Mouse (Mus musculus) neutrophil, adult 65 days (primary cell): Measurements from ENCODE around the gene Sema3b. TPM values are rescaled to one million over a fixed set of nuclear protein-coding genes. Genes with fewer than 3 reads are reported as not detected.

Experiments used
- total RNA-seq: library from RNA; stranded (reverse); gene quantifications from 2 replicates; pipeline ENCODE4 v1.2.4, GENCODE M21; 2023

The Sema3b gene
- total RNA-seq: 0.27 TPM in 1 of 2 replicates, not detected in the other

DNA sequence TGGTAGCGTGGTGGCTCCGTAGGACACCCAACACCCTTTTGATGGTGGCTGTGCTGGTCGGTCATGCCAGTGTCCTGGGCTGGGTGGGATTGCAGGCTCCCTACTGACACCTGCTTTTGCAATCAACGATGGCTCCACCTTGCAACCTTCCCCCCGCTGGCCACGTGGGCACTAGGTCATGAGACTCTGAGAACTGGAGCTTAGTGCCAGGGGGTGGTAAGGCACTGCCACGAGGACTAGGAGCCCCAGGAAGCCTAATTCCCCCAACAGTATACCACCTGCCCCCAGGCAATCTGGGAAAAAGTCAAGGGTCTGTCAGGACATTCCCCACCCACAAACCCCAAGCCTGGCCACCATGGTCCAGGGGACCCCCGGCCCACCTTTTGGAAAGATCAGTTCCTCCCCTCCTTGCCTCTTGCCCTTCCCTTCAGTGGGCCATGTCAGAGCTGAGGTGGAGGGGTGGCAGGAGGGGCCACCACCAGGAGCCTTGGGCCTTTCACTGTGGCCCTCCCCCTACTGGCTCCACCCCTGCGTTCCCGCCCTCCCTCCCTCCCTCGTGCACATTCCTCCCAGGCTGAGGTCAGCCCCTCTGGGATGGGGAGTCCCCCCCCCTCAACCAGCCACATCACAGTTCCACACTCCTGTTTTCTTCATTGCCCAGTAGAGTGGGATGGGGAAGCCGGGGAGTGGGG is at the start of gene Sema3b:
Gene Sema3b (minus strand): TSS at position 489 of the 692 bp plus-strand sequence.

DNA sequence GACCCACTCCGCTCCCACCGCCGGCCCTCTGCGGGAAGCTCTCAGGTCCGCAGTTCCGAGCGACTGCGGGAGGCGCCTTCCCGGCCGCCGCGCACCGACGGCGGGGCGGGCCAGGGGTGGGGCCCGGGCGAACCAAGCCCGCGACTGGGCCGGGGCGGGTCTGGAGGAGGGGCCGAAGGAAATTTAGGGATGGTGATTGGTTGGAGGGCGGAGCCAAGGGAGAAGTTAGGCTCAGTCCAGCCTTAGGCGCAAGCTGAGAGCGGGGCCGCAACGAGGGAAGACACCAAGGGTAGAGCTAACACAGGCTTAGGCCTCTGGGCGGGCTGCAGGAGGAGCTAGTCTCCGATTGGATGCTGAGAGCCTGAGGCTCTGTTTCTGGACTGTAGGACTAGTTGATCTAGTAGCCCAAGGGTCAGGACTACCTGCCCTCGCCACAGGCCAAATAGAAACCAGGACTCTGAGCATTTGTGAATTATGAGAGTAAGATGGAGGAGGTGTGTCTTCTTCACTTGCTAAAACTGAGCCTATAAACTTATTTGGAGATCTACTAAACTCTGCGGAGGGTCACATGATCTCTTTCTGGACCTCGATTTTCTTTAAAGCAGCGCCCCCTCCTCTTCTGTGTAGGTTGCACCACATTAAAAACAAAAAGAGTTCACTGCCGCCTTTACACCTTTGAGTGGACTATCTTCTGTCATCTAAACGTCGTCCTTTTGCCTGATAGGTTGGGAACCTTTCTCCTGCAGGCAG is 26.4 kb upstream of the Sema3b start, which contains the start of gene Gnai2:
Gene Gnai2 (minus strand): TSS at position 89 of the 750 bp plus-strand sequence.

DNA sequence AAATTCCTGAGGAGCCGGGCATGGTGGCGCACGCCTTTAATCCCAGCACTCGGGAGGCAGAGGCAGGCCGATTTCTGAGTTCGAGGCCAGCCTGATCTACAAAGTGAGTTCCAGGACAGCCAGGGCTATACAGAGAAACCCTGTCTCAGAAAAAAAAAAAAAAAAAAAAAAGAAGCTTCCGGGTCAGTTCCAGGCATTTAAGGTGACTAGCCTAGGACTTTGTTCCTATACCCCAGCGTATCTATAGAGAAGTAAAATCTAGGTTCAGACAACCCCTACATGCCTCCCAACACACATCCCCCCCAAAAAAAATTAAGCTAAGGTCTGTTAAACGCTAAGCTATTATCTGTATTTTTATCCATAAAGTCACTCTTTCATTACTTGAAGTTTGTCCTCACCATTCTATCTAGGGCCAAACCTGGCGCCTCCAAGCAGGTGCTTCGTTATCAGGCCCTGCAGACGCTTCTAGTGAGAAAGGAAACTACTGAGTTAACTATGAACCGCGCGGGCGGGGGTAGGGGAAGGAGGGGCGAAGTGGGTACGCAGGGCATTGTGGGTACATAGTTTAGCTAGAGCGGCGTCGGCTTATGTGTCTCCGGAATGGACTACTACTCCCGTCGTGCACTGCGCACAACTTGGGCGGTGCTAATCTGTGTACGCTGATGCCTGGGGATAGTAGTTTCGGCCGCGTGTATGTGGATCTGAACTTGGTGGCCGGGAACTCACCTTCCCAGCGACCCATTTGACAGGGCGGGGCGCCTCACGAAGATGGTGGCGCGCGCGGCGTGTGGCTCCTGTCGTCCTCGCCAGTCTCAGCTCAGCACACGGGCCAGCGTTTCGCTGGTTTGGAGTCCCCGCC is 21.8 kb downstream of the Sema3b start, which contains the start of gene Ifrd2:
Gene Ifrd2 (plus strand): TSS at position 669 of the 859 bp plus-strand sequence.

DNA sequence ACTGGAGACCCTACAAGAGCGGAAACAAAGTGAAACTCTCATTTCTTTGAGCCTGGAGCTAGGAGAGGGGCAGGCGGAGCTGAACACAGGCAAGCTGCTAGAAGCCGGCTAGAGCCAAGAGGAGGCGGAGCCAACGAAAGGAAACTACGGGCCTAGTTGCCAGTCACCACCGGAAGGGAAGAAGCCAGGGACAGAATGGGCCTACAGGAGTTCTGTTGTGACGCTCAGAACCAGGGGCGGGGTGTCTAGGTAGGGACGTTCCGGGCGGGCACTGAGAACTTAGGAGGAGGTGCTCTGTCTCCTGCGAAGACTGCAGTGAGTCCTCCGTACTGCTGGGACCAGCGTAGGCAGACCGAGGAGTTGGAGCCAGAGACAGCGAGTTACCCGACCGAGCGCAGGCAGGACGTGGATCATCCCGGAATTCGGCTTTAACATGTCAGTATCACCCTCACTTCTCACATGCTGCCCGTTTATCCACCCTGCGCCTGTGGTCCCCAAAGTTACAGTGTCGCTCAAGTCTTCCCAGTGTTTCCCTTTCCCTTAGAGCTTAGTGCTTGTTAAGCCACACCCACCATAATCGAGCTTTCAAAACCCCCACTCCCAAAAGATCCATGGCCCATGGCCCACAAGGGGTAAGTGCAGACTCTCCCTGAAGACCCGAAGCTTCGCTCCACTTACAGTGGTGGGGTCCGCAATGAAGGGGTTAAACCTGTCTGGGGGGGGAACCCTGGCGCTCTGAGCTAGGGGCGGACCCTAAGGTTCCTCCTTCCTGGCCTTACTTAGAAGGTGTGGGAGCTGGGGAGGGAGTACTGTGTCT is 28.3 kb downstream of the Sema3b start, which contains the start of gene Hyal3:
Gene Hyal3 (plus strand): TSS at position 318 of the 817 bp plus-strand sequence.

DNA sequence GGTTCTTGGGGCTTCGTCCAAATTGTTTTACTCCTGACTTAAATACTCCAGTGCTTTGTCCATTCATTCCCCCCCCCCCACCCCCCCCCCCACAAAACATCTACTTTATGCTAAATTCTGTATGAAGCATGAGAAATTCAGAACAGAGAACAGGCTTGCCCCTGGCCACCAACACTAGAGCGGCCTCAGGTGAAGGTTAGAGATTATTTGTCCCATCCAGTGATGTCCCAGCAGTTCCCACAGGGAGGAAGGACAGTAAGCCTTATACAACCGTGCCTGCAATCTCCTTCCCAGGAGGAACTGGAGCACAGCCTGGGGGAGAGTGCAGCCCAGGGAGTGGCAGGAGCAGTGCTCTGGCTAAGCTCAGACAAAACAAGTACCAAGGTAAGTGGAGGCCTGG is 30.4 kb downstream of the Sema3b start, which contains the start of gene Naa80:
Gene Naa80 (plus strand): TSS at position 301 of the 400 bp plus-strand sequence.

DNA sequence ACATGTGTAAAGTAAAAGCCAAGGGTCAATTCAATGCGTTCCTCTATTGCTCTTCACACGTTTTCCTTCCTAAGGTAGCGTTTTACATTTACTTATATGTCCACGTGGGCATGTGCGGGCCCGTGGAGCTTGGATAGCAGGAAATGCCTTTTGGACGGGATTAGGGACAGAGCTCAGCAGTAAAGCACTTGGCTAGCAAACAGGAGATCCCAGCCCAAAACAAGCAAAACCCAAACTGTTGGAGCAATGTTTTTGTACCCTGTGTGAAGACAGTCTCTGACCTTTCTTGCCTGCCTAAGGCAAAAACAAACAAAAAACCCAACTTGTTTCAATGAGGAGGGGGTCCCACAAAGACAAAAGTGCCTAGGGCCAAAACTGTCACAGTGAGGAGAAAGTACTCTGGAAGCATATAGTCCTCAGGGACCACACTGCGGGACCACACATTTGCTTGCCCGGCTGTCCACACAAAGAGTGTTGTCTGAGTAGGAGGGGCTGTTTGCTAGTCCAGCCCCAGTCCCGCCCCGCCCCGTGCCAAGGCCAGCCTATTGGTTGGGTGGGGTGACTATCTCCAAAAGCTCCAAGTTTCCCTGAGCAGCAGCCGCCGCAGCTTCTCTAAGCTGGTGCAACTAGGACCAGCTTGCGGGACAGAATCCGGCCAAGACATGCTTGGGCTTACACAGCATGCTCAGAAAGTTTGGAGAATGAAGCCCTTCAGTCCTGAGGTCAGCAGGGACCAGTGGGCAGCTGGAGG is 32.5 kb downstream of the Sema3b start, which contains the start of gene Hyal1:
Gene Hyal1 (plus strand): TSS at position 571 of the 751 bp plus-strand sequence.

DNA sequence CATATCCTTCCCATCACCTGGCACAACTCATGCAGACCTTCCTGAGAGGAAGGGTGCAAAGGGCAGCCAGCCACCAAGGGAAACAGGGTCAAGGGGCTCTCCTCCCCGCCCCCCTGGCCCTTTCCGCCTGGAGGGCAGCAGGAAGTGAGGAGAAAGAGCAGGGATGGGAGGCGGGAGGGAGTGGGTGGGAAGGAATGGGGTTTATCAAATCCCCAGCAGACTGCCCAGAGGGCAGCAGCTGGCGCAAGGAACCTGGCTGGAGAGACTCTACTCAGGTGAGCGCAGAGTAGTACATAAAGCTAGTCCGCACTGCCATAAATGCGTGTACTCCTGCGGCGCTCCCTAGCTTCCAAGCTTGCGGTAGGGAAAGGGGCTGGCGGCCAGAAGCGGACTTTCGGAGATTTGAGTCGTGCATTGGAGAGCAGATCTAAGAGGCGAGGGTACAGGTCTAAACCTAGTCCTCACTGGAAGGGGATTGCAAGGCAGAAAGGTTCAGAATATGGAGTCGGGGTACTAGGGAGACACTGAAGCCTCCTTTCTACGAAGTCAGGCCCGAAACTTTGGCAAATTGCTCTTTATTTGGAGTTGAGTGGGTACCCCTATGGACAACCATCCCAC is 41.2 kb downstream of the Sema3b start, which contains the start of gene Hyal2:
Gene Hyal2 (plus strand): TSS at position 244 of the 618 bp plus-strand sequence.

DNA sequence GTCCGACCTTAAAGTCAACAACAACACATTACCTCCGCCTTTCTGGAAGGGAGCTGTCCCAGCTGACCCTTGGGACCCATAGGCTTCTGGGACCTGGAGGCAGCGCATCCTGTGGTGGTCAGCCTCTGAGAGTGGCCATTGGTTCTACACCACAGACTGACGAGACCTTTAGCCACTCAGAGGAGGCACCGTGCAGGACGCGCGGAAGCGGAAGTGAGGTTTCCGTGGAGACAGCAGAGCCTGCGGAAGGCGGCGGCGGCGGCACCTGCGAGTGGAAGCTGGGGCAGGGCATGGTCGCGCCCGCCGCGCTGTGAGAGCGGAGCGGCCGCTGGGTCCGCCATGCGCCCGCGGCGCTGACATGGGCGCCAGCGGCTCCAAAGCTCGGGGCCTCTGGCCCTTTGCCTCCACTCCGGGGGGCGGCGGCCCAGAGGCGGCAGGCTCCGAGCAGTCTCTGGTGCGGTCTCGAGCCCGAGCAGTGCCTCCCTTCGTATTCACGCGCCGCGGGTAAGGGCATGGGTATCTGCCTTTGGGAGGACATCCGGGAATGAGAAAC is 45.9 kb downstream of the Sema3b start, which contains the start of gene Tusc2:
Gene Tusc2 (plus strand): TSS at position 227 of the 553 bp plus-strand sequence.

DNA sequence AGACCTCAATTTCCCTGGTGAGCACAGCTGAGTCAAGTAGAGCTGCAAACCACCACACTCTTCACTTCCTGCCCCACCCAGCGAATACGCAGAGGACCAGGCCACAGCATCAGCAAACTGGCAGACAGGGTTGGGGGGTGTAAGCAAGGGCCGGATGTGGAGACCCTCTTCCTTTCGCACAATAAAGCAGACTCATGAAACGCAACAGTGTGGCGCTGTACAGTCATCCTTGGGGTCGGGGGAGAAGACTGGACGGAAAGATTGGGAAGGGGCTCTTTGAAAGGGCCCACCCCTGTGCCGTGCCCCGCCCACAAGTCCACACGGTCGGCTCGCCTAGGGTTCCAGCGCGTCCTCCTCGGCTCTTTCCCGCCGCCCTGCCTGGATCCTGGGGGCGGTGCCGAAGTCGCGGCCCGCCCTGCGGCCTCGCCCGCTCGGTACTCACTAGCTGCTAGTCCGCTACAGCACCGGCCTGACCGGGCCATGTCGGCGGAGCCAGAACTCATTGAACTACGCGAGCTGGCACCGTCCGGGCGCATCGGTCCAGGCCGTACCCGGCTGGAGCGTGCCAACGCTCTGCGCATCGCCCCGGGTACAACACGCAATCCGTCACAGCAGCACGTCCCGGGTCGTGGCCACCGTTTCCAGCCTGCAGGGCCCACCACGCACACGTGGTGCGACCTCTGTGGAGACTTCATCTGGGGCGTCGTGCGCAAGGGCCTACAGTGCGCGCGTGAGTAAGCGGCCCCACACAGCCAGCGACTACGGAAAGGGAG is 57.7 kb downstream of the Sema3b start, which contains the start of gene Rassf1:
Gene Rassf1 (plus strand): TSS at position 439 of the 773 bp plus-strand sequence.

Other genes with a start within 250 kb of the Sema3b start
- gene Cacna2d2, start 209.6 kb downstream of the Sema3b start, total RNA-seq: 0.13 and 0.48 TPM in 2 replicates
- 15.2 and 21.1 TPM in 2 replicates for gene Tmem115, start 75.3 kb downstream of the Sema3b start, total RNA-seq
- 4.0 and 5.0 TPM in 2 replicates for gene Cyb561d2, start 67.0 kb downstream of the Sema3b start, total RNA-seq
- gene Nprl2, start 67.0 kb downstream of the Sema3b start, total RNA-seq: 7.0 and 7.2 TPM in 2 replicates
- not detected in 2 replicates for gene Zmynd10, start 61.9 kb downstream of the Sema3b start, total RNA-seq
- 46.9 and 58.1 TPM in 2 replicates for gene Rassf1, start 57.7 kb downstream of the Sema3b start, total RNA-seq
- gene Tusc2, start 46.0 kb downstream of the Sema3b start, total RNA-seq: 6.6 and 6.7 TPM in 2 replicates
- gene Hyal2, start 41.3 kb downstream of the Sema3b start, total RNA-seq: 1.4 and 1.7 TPM in 2 replicates
- 1.2 and 2.2 TPM in 2 replicates for gene Hyal1, start 32.3 kb downstream of the Sema3b start, total RNA-seq
- gene Naa80, start 30.3 kb downstream of the Sema3b start, total RNA-seq: 6.3 and 8.5 TPM in 2 replicates
- 0.57 and 1.3 TPM in 2 replicates for gene Hyal3, start 28.4 kb downstream of the Sema3b start, total RNA-seq
- gene Ifrd2, start 21.6 kb downstream of the Sema3b start, total RNA-seq: 9.7 and 10.0 TPM in 2 replicates
- 1,061 and 1,167 TPM in 2 replicates for gene Gnai2, start 26.1 kb upstream of the Sema3b start, total RNA-seq
- not detected in 2 replicates for gene Slc38a3, start 60.3 kb upstream of the Sema3b start, total RNA-seq
- gene Gnat1, start 70.5 kb upstream of the Sema3b start, total RNA-seq: not detected in 2 replicates
- not detected in 2 replicates for gene Sema3f, start 101.2 kb upstream of the Sema3b start, total RNA-seq
- 205 and 225 TPM in 2 replicates for gene Rbm5, start 161.8 kb upstream of the Sema3b start, total RNA-seq